Mouse (Mus musculus) embryonic facial prominence, embryonic 11.5 days (tissue): ENCODE measurements around the gene Sox10. TPM values are rescaled to one million over a fixed set of nuclear protein-coding genes. Genes with fewer than 3 reads are reported as not detected.

Experiments used
- ATAC-seq: fragments of 200-750 bp; cut with Nextera tagmentation; replicated peaks from 2 replicates; pipeline ENCODE4 v1.8.0; 2017; ENCODE audit warnings: low read depth; ENCODE audit not compliant: insufficient number of reproducible peaks, low FRiP score, low TSS enrichment
- DNase-seq: peaks from one replicate; pipeline ENCODE4 v3.0.0-alpha.2; 2015; ENCODE audit warnings: low spot score
- H3K27ac ChIP-seq: fragments of 300-500 bp; sonication (generic); replicated peaks from 2 replicates; pipeline ENCODE4 v1.5.1; 2014; ENCODE audit warnings: mild to moderate bottlenecking, low read depth, low read length, control low read depth
- H3K27me3 ChIP-seq: fragments of 300-500 bp; sonication (generic); 2 replicates; pipeline ENCODE4 v1.6.1; 2014; ENCODE audit warnings: mild to moderate bottlenecking, low read length, moderate library complexity, mixed read lengths; ENCODE audit not compliant: control insufficient read depth, insufficient read depth
- H3K36me3 ChIP-seq: fragments of 300-500 bp; sonication (generic); replicated peaks from 2 replicates; pipeline ENCODE4 v1.6.1; 2014; ENCODE audit warnings: low read depth, mild to moderate bottlenecking, low read length, moderate library complexity, mixed read lengths; ENCODE audit not compliant: control insufficient read depth, insufficient read depth
- H3K4me1 ChIP-seq: fragments of 300-500 bp; sonication (generic); 2 replicates; pipeline ENCODE4 v1.6.1; 2014; ENCODE audit warnings: low read length, mixed read lengths; ENCODE audit not compliant: control insufficient read depth, insufficient read depth
- H3K4me2 ChIP-seq: fragments of 300-500 bp; sonication (generic); 2 replicates; pipeline ENCODE4 v1.6.1; 2014; ENCODE audit warnings: low read depth, mild to moderate bottlenecking, control low read depth, low read length, moderate library complexity
- H3K4me3 ChIP-seq: fragments of 300-500 bp; sonication (generic); 2 replicates; pipeline ENCODE4 v1.5.1; 2014; ENCODE audit warnings: low read depth, low read length, control low read depth
- H3K9ac ChIP-seq: fragments of 300-500 bp; sonication (generic); replicated peaks from 2 replicates; pipeline ENCODE4 v1.6.1; 2014; ENCODE audit warnings: mild to moderate bottlenecking, control low read depth, low read length
- H3K9me3 ChIP-seq: fragments of 300-500 bp; sonication (generic); replicated peaks from 2 replicates; pipeline ENCODE4 v1.6.1; 2016; ENCODE audit warnings: mild to moderate bottlenecking, low read length, inconsistent platforms, mixed read lengths; ENCODE audit not compliant: control insufficient read depth
- WGBS: fragments of 180-500 bp; shearing (Covaris S2); extraction: QIAGEN DNeasy Blood & Tissue Kit; methylation state at CpG from one replicate; pipeline ENCODE4 v1.1.7; 2014; 5-methylcytosine and 5-hydroxymethylcytosine counted together
- polyA plus RNA-seq: library from polyadenylated mRNA; unstranded; fragments of >200 nt; fragmentation: Nextera tagmentation; extraction: Ambion mirVana; gene quantifications from 2 replicates; pipeline ENCODE4 v1.2.1, GENCODE M21; 2014

Gene Sox10
- polyA plus RNA-seq, 1 experiment from 2014 or later = 11.6 TPM

GRCm38 (mm10) chr15:79130782-79131181 is 34.3 kb downstream of the Sox10 start:
- DNase-seq = no peak
- peaks cover 4% of the 10 kb centered on the region for H3K36me3 ChIP-seq
- WGBS = 91% methylated on average over 10 of the region's 10 CpGs

GRCm38 (mm10) chr15:79129311-79129710 is 35.7 kb downstream of the Sox10 start:
- no peak overlapping the region for H3K9ac ChIP-seq
- ATAC-seq = no peak
- no peak overlapping the region for H3K4me3 ChIP-seq
- no peak for DNase-seq
- 81% methylated on average over 7 of the region's 7 CpGs for WGBS
- no peaks in the 10 kb centered on the region for H3K4me1 ChIP-seq
- no peaks in the 10 kb centered on the region for H3K27me3 ChIP-seq
- H3K9me3 ChIP-seq = no peaks in the 10 kb centered on the region
- H3K27ac ChIP-seq = no peak overlapping the region
- H3K4me2 ChIP-seq = no peak overlapping the region
- peaks cover 4% of the 10 kb centered on the region for H3K36me3 ChIP-seq

More at GRCm38 (mm10) chr15:79130782-79131181, 34.3 kb downstream of the Sox10 start:
- no peaks in the 10 kb centered on the region for H3K27me3 ChIP-seq
- no peak for ATAC-seq
- H3K9me3 ChIP-seq = no peaks in the 10 kb centered on the region
- no peak overlapping the region for H3K4me3 ChIP-seq
- H3K9ac ChIP-seq = no peak overlapping the region
- no peak overlapping the region for H3K27ac ChIP-seq
- no peaks in the 10 kb centered on the region for H3K4me1 ChIP-seq
- H3K4me2 ChIP-seq = no peak overlapping the region

- no peak overlapping the region for H3K4me2 ChIP-seq
- no peak overlapping the region for H3K9ac ChIP-seq
- H3K27ac ChIP-seq = no peak overlapping the region
- H3K4me3 ChIP-seq = no peak overlapping the region
- H3K27me3 ChIP-seq = no peaks in the 10 kb centered on the region
- 94% methylated on average over 5 of the region's 5 CpGs for WGBS
- H3K9me3 ChIP-seq = no peaks in the 10 kb centered on the region
- peaks cover 4% of the 10 kb centered on the region for H3K36me3 ChIP-seq
- DNase-seq (no peak), ATAC-seq (no peak)
- H3K4me1 ChIP-seq = no peaks in the 10 kb centered on the region
Observed at GRCm38 (mm10) chr15:79128208-79128607, 36.8 kb downstream of the Sox10 start.

GRCm38 (mm10) chr15:79127101-79127500 is 37.9 kb downstream of the Sox10 start:
- Histone ChIP-seq H3K9ac (no peak overlapping the region), H3K27ac (no peak overlapping the region), H3K27me3 (no peaks in the 10 kb centered on the region), H3K4me3 (no peak overlapping the region), H3K36me3 (peaks cover 4% of the 10 kb centered on the region), H3K4me2 (no peak overlapping the region), H3K9me3 (no peaks in the 10 kb centered on the region), H3K4me1 (no peaks in the 10 kb centered on the region)
- WGBS = 94% methylated on average over 12 of the region's 12 CpGs
- DNase-seq (no peak), ATAC-seq (no peak)

GRCm38 (mm10) chr15:79126217-79126932 is 38.7 kb downstream of the Sox10 start:
- no peaks in the 10 kb centered on the region for H3K4me1 ChIP-seq
- H3K27ac ChIP-seq = no peak overlapping the region
- H3K36me3 ChIP-seq = peaks cover 4% of the 10 kb centered on the region
- no peaks in the 10 kb centered on the region for H3K9me3 ChIP-seq
- no peak overlapping the region for H3K4me3 ChIP-seq
- no peak overlapping the region for H3K9ac ChIP-seq
- WGBS = 82% methylated on average over 13 of the region's 13 CpGs
- no peaks in the 10 kb centered on the region for H3K27me3 ChIP-seq
- DNase-seq (peak; percentile 54), ATAC-seq (no peak)
- H3K4me2 ChIP-seq = no peak overlapping the region

- no peaks in the 10 kb centered on the region for H3K9me3 ChIP-seq
- ATAC-seq (no peak), DNase-seq (no peak)
- 85% methylated on average over 10 of the region's 10 CpGs for WGBS
- H3K4me2 ChIP-seq = no peak overlapping the region
- H3K4me1 ChIP-seq = no peaks in the 10 kb centered on the region
- peaks cover 4% of the 10 kb centered on the region for H3K36me3 ChIP-seq
- no peaks in the 10 kb centered on the region for H3K27me3 ChIP-seq
- no peak overlapping the region for H3K9ac ChIP-seq
- no peak overlapping the region for H3K4me3 ChIP-seq
- H3K27ac ChIP-seq = no peak overlapping the region
Observed at GRCm38 (mm10) chr15:79124331-79124875, 40.6 kb downstream of the Sox10 start.

GRCm38 (mm10) chr15:79123751-79124150 is 41.3 kb downstream of the Sox10 start:
- no peaks in the 10 kb centered on the region for H3K27me3 ChIP-seq
- DNase-seq (no peak), ATAC-seq (no peak)
- H3K36me3 ChIP-seq = peaks cover 4% of the 10 kb centered on the region
- 89% methylated on average over 6 of the region's 6 CpGs for WGBS
- no peak overlapping the region for H3K4me3 ChIP-seq
- no peaks in the 10 kb centered on the region for H3K9me3 ChIP-seq
- H3K27ac ChIP-seq = no peak overlapping the region
- no peak overlapping the region for H3K9ac ChIP-seq
- no peaks in the 10 kb centered on the region for H3K4me1 ChIP-seq
- H3K4me2 ChIP-seq = no peak overlapping the region

GRCm38 (mm10) chr15:79122546-79122945 is 42.5 kb downstream of the Sox10 start:
- 83% methylated on average over 13 of the region's 13 CpGs for WGBS
- no peak for ATAC-seq
- H3K9ac ChIP-seq = no peak overlapping the region
- H3K27me3 ChIP-seq = no peaks in the 10 kb centered on the region
- no peaks in the 10 kb centered on the region for H3K9me3 ChIP-seq
- H3K4me1 ChIP-seq = no peaks in the 10 kb centered on the region
- H3K36me3 ChIP-seq = peaks cover 2% of the 10 kb centered on the region
- no peak overlapping the region for H3K27ac ChIP-seq
- DNase-seq = no peak
- no peak overlapping the region for H3K4me2 ChIP-seq
- H3K4me3 ChIP-seq = no peak overlapping the region
